Mouse (Mus musculus) lung, postnatal 10 days (tissue): Measurements from ENCODE around the gene Cygb.
"Not testable (repeated sequence)": the region's sequence is repeated elsewhere in the genome, so short reads cannot be mapped to it uniquely, and the experiment has no call there.

Source experiments
- DNase-seq: peaks from one replicate; pipeline ENCODE4 v3.0.0; 2021

Gene Cygb

DNA sequence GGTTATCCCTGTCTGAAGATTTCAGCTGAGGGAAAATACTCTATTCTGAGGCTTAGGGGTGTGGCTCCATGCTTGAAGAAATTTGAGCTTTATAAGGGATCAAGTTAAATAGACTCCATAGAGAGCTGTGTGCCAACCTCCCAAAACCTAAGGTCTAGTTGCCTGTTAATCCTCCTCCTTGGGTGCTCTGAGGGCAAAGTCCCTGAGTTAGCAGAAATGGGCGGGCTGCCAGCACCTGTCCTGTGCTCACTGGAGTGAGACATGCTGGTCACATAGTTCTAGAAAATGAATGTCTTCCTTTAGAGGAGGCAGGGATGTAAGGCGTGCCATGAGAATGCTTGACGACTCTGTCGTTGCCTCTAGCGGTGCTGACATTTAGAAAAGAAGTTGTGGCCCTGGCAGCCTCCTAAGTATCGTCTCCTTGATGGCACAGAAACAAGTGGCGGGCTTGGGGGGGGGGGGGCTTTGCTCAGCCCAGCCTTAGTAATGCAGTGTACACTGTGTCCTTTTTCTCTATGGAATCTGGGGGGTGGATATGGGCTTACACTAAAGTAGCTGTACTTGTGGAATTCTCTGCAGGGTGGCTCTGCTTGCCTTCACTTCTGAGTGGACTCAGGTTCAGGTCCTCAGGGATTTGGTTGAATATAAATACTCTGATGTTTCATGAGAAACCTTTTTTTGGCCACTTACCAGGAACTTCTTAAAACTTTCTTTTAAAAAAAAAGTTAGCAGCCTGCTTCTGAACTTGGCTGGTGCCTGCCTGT is 20.7 kb upstream of the Cygb start:
- DNase-seq, result no peak

DNA sequence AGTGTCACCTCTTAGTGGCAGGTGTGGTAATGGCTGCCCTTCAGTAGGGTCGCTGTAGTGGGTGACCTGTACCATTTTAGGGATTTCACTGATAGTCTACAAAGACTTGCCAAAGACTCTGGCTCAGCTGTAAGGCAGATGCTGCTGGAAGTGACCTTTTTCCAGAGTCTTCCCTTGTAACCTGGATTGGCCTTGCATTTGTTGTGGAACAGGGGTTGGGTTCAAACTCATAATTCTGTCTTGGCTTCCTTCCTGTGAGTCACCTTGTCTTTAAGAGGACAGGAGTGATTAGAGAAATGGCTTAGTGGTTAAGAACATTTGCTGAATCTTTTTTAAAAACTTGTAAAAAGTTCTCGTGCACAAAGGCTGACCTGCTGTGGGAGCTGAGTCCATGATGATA is 19.3 kb upstream of the Cygb start:
- no peak for DNase-seq

DNA sequence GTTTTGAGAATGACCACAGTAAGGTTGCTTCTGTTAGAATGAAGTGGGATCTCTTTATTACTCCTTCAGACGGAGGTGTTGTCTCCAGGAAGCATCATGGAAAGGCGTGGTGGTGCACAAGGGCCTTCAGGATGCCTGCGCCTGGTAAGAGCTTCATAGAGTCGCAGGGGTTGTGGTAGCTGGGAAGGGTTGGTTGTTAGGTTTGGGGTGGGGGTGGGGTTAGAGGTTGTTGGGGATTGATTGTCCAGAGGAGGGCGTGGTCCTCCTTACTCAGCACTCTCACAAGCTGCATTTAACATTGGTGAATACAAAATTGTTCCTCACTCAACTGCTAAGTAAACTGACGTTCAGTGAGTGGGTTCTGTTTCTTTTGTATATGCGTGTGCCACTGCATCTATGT is 18.5 kb upstream of the Cygb start:
- no peak for DNase-seq

DNA sequence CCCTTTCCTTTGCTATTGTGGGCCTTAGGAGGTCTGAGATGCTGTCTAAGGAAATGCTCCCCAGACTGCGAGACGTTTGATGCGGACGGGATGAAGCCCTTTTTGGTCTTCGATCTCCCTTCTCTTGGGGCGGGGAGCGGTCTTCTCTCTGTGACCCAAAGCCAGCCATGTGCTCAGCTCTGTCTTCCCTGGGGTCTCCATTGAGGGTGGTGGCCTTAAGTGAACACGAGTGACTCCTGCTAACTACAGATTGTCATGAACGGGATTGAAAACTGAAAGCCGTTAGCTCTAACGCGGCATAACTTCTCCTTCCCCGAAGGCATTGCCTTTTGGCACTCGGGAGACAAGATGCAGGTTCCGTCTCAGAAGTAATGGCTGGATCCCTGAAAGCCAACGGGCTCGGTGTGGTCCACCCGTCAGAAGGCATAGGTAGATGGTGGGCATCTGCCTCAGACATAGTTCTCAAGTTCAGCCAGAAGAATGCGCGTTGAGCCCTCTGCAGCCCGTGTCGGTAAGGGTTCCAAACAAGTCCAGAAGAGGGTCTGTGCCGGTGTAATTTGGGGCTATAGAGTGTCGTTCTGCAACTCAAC is 17.8 kb upstream of the Cygb start:
- no peak for DNase-seq

DNA sequence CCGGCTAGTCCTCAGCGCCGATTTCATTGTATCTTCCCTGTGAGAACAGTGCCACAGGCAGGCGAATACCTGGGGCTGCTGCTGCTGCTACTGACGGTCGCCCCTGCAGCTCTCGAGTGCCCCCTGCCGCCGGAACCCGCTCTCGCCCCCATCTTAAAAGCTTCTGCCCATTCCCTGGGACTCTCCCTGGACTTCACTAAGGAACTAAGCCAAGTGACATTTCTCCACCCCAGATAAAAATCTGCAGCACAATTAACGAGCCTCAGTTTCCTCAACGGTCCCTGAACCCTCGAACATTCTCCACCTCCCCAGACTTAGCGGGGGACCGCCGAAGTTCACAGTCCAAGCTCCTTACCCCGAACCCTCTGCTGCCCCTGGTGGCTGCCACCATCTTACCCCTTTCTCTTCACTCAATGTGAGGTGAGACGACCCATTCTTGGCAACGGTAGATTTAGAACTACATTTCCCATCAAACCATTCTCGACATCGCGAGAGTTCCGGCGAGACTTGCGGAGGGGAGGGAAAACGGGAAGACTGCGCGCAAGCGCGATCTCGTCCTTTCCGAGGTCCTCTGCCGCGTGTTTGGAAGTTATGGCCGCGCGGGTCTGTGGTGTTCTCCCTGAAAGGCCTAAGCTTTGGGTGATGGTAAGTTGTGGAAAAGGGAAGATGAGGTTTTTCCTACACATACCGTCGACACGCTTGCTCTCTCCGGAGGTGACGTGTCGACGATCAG is 17.2 kb upstream of the Cygb start:
- peak; percentile 98 for DNase-seq

DNA sequence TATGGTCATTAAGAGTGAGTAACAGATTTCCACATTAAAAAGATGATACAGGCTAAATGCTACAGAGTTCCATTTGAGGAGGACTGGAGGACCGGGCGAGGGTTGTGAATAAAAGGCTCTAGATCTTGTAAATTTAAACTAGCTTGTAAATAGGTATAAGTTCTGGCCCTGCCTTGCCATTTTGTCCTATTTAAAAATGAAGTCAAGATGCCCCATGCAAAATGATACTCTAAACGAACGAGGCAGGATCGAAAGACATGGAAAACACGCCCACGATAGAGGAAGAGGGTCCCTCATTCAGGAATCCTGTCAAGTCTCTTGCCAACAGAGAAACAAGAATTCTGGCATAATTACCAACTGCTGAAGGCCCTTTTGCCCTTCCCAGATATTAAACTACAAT is 16.3 kb upstream of the Cygb start:
- DNase-seq, result no peak

DNA sequence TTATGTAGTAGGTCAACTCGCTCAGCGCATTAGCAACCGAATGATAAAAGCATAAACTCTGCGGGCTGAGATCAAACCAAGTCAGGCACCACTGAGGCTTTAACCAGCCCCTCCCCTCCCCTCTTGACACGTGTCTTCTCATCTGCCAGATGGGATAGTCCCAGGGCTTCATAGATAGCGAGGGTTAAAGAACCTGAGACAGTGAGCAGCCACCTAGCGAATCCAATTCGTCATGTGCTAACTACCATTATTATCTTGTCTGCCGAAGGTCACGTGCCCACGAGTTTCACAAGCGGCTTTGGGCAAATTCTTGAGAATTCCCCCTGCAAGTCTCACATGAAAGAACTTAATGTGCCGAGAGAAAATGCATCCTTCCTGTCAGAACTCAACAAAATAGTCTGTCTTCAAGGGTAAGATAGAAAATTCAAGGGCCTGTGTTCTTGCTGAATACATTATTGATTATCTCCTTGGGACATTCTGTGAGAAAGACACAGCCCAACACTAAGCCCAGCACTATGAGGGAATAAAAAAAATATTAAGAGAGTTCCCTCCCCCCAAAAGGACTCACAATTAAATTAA is 15.8 kb upstream of the Cygb start:
- DNase-seq, result no peak

DNA sequence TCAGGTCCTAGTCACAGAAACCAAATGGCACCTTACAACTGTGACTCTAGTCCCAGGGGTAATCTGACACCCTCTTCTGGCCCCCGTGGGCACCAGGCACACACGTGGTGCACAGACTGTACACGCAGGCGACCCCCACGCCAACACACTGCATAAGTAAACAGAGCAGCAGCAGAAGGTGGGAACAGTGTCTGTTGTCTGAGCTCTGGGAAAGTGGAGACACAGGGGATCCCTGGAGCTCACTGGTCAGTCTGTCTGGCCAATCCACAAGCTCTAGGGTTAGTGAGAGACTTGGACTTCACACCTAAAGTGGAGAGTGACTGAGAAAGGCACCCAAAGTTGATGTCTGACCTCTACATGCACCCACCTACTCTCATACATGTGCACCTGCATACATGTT is 15.2 kb upstream of the Cygb start:
- no peak for DNase-seq

DNA sequence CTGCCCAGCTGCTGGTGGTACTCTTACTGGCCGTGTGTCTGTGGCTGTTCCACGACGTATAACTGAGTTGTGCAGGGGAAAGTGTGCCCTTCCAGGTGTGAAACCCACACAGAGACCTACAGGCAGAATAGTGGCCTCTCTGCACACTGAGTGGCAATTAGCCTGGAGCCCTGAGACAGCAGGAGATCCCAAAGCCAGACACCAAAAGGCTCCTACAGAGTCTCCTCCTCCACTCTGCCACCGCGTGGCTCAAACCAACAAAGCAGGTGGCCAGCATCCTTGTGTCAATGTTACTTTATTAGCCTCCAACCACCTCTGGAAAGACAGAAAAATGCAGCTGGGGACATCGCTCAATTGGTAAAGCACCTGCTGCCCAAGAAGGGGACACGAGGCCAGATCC is 14.7 kb upstream of the Cygb start:
- peak; percentile 44 for DNase-seq

DNA sequence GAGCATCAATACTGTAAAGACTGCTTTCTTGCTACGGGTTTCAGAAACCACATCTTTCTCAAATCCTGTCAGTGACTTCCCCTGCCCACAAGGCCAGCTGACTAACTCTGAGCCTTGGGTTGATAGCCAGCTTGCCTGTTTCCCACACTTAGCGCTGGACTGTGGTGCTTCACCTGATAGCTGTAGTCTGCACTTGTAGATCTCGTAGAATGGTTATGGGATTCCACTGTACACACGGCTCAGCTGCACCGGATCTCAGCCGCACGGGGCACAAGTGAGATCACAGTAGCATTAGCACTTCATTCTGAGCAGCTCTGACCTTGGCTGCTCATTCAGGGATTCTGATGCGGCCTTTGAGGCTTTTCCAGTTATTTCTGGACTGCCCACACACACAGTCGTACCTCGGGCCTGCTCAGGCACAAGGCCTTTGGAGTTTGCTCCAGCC is 14.3 kb upstream of the Cygb start:
- DNase-seq, result peak; percentile 57

DNA sequence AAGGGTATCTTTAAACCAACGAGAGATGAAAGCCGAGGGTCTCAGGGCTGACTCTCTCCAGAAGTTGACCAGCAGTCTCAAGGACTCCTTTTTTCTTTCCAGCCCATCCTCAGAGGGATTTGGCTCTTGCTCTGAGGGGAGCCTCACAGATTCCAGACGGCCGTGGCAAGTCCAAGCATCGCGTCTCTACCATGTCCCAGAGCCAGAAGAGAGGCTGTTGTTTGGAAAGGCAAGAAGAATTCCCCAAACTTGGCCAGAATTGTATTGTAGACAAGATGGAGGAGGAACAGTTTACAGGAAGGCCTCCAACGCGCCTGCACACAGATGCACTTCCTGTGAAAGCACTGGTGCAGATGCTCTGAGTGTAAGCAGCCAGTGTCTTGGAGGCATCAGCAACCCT is 13.8 kb upstream of the Cygb start:
- peak; percentile 71 for DNase-seq

DNA sequence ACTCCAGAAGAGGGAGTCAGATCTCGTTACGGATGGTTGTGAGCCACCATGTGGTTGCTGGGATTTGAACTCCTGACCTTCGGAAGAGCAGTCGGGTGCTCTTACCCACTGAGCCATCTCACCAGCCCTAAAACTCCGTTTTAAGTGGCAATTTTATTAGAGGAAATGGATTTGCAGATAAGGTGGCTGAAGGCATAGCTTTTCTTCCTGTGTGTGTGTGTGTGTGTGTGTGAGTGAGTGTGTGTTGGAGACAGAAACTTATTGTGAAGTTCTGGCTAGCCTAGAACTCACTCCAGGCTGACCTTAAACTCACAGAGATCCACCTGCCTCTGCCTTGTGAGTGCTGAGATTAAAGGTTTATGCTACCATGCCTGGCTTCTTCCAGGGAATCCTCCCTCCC is 12.9 kb upstream of the Cygb start:
- DNase-seq, result not testable (repeated sequence)

DNA sequence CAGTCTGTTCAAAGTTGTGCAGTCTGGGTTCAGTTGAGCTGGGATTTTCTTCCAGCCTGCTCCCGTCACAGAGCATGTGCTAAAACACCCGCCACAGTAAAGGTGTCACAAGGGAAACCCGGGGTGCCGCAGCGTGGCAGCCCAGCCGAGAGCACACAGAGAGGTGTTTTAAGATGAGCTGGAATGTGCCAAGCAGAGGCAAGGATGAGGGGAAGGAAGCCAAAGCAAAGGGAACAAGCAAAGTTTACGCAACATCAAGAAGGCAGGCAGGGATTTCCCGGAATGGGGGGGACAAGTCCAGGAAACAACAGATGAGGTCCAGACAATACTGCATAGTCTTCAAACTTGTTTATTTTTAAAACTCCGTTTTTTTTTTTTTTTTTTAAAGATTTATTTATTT is 12.5 kb upstream of the Cygb start:
- peak; percentile 84 for DNase-seq

DNA sequence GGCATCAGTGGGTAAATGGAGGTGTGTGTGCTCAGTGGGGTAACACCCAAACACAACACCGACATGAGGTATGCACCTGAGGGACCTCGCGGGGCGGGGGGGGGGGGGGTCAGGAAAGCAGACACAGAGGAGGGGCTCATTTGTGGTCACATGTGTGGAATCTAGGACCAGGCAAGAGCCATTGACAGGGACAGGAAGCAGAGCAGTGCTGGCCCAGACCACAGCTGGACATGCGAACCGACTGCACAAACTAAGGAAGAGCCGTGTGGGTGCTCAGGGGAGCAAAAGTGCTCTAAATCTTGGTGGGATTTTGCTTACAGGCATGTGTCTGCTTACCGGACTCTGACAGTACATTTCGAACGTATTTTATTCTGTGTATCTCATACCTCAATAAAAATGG is 11.2 kb upstream of the Cygb start:
- DNase-seq, result no peak

DNA sequence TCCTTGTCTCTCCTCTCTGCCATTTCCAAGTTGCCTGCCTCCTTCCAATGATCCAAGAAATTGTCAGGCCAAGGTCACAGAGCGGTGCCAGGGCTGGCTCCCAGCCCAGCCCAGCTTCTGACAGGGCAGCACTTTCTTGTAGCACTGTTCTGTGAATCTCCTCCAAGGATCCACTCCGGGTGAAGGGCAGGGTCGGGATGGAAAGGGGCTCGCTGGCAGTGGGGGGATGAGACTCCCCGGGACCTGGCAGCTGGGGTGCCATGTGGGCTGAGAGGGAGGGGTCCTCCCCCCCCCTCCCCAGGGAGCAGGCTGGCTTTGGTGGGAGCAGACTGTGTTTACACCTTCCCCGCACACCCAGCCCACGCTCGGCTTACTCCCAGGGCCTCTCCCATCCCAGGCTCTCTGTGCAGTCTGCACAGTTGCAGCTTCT is 7.8 kb upstream of the Cygb start:
- peak; percentile 42 for DNase-seq

DNA sequence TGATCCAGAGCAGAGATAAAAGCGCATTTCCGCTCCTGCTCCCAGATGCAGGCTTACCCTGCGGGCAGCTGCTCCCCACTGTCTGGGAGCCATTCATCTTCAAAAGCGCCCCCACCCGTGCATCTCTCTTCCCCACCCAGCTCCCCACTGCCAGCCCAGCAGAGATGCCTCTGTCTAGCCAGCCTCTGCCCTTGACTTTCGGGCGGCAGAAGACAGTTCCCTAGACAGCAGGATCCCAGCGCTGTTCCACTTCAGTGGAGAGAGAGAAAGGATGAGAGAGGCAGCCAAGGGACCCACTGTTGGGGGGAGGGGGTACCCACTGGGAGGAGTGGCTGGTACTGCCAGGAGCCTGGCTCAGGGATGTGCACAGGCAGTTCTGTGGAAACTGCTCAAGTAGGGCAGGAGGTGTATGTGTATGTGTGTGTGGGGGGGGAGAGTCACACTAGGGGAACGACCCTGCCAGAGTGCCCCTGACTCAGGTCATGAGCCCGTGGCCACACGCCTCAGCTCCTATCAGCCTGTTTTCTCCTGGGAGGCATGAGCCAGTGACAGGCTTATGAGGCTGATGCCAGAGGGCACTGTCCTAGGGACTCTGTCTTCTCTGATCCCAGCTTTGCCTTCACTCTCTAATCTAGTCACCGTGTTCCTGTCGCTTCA is 7.3 kb upstream of the Cygb start:
- DNase-seq, result no peak

DNA sequence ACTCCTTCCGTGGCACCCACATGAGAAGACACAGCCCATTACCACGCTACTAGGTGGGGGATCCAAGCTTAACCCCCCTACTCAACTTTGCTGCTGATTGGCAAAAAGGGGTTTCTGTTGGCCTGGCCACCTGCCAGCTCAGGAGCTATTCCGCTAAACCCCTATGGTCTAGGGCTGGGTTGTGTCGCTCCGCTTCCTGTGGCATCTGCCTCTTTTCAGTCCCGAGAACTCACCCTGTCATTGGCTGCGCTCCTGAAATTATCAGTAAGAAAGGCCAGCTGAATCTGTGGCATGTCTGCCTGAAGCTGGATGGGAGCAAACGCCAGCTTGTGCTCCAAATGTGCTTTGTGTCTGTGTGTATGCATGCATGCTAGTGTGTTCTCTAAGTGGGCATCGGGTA is 6.1 kb upstream of the Cygb start:
- no peak for DNase-seq

DNA sequence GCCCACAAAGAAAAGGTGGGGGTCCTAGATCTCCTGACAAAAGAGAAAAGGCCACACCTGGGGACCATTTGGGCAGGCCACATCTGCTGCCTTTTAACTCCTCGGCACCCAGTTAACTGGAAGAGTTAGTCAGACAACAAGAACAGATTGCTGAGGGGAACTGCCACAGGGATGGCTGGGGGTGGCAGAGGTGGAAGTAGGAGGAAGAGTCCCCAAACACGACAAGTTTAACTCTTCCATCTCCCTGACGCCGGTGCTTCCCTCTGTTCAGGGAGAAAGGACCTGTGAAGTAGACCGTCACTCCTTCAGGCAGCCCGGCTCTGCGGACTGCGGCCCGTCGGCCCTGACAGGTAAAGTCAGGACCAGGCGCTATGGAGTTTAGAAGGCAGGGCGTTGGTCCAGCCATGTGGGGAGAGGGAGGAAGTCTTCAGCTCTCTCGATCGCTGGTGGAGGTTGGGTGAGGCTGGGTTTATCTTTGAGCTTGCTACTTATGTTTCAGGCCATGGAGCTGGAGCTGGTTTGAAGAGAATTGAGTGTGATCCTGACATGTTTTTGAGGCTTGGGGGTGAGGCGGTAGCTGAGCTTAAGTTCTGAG is 5.0 kb upstream of the Cygb start:
- DNase-seq, result no peak

DNA sequence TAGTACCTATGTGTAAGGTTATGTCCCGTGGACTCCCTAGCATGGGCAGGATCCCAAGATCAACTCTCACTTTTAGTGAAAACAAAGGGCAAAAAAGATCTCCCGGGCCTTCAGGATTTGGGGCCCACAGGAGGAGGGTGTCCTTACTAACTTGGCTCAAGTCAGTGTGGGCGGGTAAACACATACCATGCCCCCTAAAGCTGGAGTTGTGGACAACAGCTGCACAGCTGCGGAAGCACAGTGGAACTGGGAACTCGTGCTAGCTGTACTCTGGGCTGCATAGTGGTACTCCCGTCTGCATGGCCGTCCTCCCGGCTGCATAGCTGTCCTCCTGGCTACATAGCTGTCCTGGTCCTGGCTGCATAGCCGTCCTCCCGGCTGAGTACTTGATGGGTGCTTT is 4.1 kb upstream of the Cygb start:
- DNase-seq, result peak; percentile 39

DNA sequence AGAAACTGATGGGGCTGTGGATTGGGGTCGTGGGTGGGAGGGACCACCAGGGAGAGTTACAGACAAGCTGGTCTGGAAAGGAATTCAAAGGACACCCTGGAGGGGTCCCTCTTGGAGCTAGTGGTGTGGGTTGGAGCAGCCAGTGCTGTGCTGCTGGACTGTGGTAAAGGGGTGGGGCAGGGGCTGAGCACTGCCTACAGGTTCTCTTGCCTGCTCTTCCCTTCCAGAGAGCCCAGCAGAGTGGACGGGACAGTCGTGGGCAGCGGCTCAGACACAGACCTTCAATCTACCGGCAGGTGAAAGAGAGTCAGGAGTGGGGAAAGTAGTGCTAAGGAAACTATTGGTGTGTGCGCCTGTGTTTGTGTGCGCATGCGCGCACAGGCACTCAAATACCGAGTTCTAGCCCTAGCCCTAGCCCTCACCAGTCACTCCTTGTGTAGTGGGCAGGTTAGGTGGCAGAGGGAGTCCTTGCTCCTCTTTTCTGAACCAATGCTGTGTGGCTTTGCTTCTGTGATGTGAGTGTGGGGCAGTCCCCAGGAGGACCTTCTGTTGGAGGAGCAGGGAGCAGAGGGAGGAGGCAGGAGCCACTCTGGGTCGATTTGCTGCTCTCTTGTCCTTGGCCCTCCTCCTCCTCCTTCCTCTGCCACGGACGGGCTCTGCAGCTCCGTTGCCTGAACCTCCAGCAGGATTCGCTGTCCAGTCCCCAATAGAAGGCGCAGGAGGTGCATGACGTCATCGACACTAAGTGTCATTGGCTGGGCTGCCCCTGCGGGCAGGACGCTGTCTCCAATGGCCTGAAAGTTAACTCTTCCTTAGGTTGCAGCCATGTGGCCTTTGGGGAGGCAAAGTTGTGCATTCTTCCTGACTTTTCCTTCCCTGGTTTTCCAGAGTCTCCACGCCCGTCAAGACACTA is 3.5 kb upstream of the Cygb start:
- DNase-seq, result peak; percentile 97

DNA sequence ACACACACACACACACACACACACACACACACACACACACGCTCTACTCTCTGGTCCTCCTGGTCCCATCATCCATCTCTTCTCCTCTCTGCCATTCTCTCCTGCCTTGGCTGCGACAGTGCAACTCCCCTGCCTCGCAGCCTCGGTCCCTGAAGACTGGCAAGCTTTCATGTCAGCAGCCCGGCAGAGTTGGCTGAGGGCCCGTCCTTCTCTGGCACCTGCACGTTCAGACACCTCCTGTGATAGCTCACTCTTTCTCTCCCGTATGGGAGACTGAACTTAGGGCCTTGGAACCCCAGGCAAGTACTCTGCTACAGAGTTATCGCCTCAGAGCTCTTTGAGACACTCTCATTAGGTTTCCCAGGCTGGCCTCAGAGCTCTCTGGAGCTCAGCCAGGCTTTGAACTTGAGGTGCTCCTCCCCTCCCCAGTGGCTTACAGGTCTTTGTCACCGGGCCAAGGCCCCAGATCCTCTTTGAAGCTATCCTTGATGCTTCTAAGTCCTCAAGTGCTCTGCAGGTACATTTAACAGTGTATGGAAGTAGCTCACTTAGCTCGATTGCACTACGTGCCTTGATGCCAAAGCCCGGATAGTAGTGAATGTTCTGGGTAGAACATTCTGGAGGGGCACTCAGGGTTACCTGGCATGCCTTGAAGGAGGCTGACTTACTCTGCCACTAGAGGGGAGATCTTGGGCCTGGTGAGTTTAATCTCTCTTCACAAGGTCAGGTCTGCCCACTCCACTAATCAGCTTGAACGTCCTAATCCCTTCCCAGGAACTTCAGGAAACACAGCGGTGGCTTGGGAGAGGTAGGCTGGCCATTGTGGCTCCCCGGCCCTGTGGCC is 2.5 kb upstream of the Cygb start:
- DNase-seq, result peak; percentile 69
